Mouse (Mus musculus) granulocyte monocyte progenitor cell, adult 5-6 weeks (primary cell): Measurements from ENCODE around the gene Dcbld1. TPM values are rescaled to one million over a fixed set of nuclear protein-coding genes. Genes with fewer than 3 reads are reported as not detected.
A peak's percentile ranks its signal among the peaks of the same experiment; 100 is the strongest.
"Not testable (repeated sequence)": the region's sequence is repeated elsewhere in the genome, so short reads cannot be mapped to it uniquely, and the experiment has no call there.

Experiments
- ATAC-seq: replicated peaks from 2 replicates; pipeline ENCODE4 v1.8.0; 2016; ENCODE audit warnings: mild to moderate bottlenecking, moderate TSS enrichment, inconsistent platforms; ENCODE audit not compliant: poor library complexity, severe bottlenecking
- total RNA-seq, 2 experiments: library from RNA; stranded (forward) in 1 of 2; stranded (reverse) in 1 of 2; fragments of 200-712, 200-1000 nt in 1 of 2; fragments of >200 nt in 1 of 2; fragmentation: Nextera tagmentation in 1 of 2; gene quantifications; 2 replicates each; pipeline ENCODE4 v1.2.3; 2014 to 2017

The Dcbld1 gene
- total RNA-seq, 2 experiments from 2014 or later, result 0.09 to 0.10 TPM

- no peak for ATAC-seq
Observed at GRCm38 (mm10) chr10:52258180-52258948, 24.9 kb downstream of the Dcbld1 start.

GRCm38 (mm10) chr10:52260209-52260608, 26.8 kb downstream of the Dcbld1 start:
- ATAC-seq, result no peak

- no peak for ATAC-seq
Observed at GRCm38 (mm10) chr10:52264162-52264561, 30.7 kb downstream of the Dcbld1 start.

- ATAC-seq, result no peak
Observed at GRCm38 (mm10) chr10:52268879-52269278, 35.5 kb downstream of the Dcbld1 start.

- no peak for ATAC-seq
Observed at GRCm38 (mm10) chr10:52271385-52271784, 38.0 kb downstream of the Dcbld1 start.

- no peak for ATAC-seq
Observed at GRCm38 (mm10) chr10:52273012-52273411, 39.6 kb downstream of the Dcbld1 start.

GRCm38 (mm10) chr10:52274001-52274909, 40.8 kb downstream of the Dcbld1 start:
- no peak for ATAC-seq

- no peak for ATAC-seq
Observed at GRCm38 (mm10) chr10:52274910-52275604, 41.6 kb downstream of the Dcbld1 start.

GRCm38 (mm10) chr10:52276579-52276978, 43.2 kb downstream of the Dcbld1 start:
- ATAC-seq, result no peak

- ATAC-seq, result not testable (repeated sequence)
Observed at GRCm38 (mm10) chr10:52277564-52277963, 44.1 kb downstream of the Dcbld1 start.

GRCm38 (mm10) chr10:52278011-52278434, 44.6 kb downstream of the Dcbld1 start:
- no peak for ATAC-seq

GRCm38 (mm10) chr10:52278866-52279265, 45.4 kb downstream of the Dcbld1 start:
- no peak for ATAC-seq

GRCm38 (mm10) chr10:52279876-52280275, 46.5 kb downstream of the Dcbld1 start:
- no peak for ATAC-seq

- ATAC-seq, result no peak
Observed at GRCm38 (mm10) chr10:52280623-52281022, 47.2 kb downstream of the Dcbld1 start.

- no peak for ATAC-seq
Observed at GRCm38 (mm10) chr10:52281337-52281736, 47.9 kb downstream of the Dcbld1 start.

GRCm38 (mm10) chr10:52284578-52284977, 51.2 kb downstream of the Dcbld1 start:
- peak; percentile 100 for ATAC-seq

- no peak for ATAC-seq
Observed at GRCm38 (mm10) chr10:52287852-52288533, 54.6 kb downstream of the Dcbld1 start.

GRCm38 (mm10) chr10:52289261-52289660, 55.8 kb downstream of the Dcbld1 start:
- no peak for ATAC-seq

- ATAC-seq, result not testable (repeated sequence)
Observed at GRCm38 (mm10) chr10:52292391-52292790, 59.0 kb downstream of the Dcbld1 start.
